Mouse (Mus musculus) hindbrain, embryonic 16.5 days (tissue): ENCODE data around the gene Bok. TPM values are rescaled to one million over a fixed set of nuclear protein-coding genes. Genes with fewer than 3 reads are reported as not detected.
A peak's percentile ranks its signal among the peaks of the same experiment; 100 is the strongest.

Experiments used
- ATAC-seq: fragments of 200-750 bp; cut with Nextera tagmentation; 2 replicates; pipeline ENCODE4 v1.8.0; 2017; ENCODE audit warnings: moderate TSS enrichment, moderate library complexity
- H3K27ac ChIP-seq: fragments of 300-500 bp; sonication (generic); 2 replicates; pipeline ENCODE4 v1.5.1; 2014; ENCODE audit warnings: low read depth, mild to moderate bottlenecking, control low read depth, low read length, moderate library complexity
- H3K27me3 ChIP-seq: fragments of 300-500 bp; sonication (generic); replicated peaks from 2 replicates; pipeline ENCODE4 v1.6.1; 2014; ENCODE audit warnings: low read length; ENCODE audit not compliant: control insufficient read depth, insufficient read depth
- H3K36me3 ChIP-seq: fragments of 300-500 bp; sonication (generic); 2 replicates; pipeline ENCODE4 v1.6.1; 2014; ENCODE audit warnings: mild to moderate bottlenecking, low read length, moderate library complexity, mixed read lengths; ENCODE audit not compliant: control insufficient read depth, insufficient read depth
- H3K4me1 ChIP-seq: fragments of 300-500 bp; sonication (generic); 2 replicates; pipeline ENCODE4 v1.6.1; 2014; ENCODE audit warnings: low read depth, low read length; ENCODE audit not compliant: control insufficient read depth, insufficient read depth
- H3K4me2 ChIP-seq: fragments of 300-500 bp; sonication (generic); 2 replicates; pipeline ENCODE4 v1.6.1; 2014; ENCODE audit warnings: mild to moderate bottlenecking, low read length, control low read depth, moderate library complexity
- H3K4me3 ChIP-seq: fragments of 300-500 bp; sonication (generic); 2 replicates; pipeline ENCODE4 v1.5.1; 2014; ENCODE audit warnings: mild to moderate bottlenecking, low read length, control low read depth, moderate library complexity
- H3K9ac ChIP-seq: fragments of 300-500 bp; sonication (generic); 2 replicates; pipeline ENCODE4 v1.6.1; 2014; ENCODE audit warnings: low read depth, mild to moderate bottlenecking, control low read depth, low read length, moderate library complexity
- H3K9me3 ChIP-seq: fragments of 300-500 bp; sonication (generic); 2 replicates; pipeline ENCODE4 v1.6.1; 2014; ENCODE audit warnings: mild to moderate bottlenecking, low read length, moderate library complexity; ENCODE audit not compliant: control insufficient read depth
- WGBS: fragments of 180-500 bp; shearing (Covaris S2); extraction: QIAGEN DNeasy Blood & Tissue Kit; methylation state at CpG from one replicate; pipeline ENCODE4 v1.1.7; 2014; 5-methylcytosine and 5-hydroxymethylcytosine counted together
- polyA plus RNA-seq: library from polyadenylated mRNA; unstranded; fragments of >200 nt; fragmentation: Nextera tagmentation; extraction: Ambion mirVana; gene quantifications from 2 replicates; pipeline ENCODE4 v1.2.1, GENCODE M21; 2015

The Bok gene
- polyA plus RNA-seq = 102 and 109 TPM in 2 replicates

DNA sequence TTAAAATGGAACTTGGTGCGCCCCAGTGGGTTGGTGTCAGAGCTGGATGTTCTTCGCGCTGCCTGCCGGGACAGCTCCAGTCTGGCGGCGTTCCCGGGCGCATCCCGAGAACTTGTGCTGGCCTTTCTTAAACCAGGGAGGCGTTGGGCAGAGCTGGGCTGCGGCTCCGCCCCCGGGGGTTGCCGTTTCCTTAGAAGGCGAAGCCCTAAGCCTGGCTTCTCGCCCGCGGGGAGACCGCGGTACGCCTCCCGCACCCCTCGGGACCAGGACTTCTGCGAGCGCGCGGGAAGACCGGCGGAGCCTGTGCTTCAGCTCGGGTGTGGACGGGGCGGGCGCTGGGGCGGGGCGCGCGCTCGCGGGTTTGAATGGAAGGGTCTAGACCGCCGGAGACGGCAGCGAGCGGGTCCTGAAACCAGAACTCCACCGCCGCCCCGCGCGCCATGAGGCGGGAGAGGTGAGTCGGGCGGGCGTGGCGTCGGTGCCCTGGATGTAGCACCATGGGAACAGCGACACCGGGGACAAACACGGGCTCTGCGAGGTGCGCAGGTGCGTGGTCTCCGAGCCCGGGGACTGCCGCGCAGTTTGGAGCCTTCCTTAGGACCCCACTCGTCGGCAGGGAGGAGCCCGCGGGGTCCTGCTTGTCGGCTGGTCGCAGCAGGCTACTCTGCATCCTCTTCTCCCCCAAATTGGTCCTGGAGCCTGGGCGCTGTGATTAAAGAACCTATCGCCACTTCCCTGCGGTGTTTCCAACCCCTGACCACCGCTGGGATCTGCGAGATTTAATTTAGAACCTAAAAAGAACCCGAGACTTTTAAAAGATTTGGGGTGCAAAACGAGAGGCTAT lies at the start of gene Bok:
Gene Bok, plus strand, starts transcription at position 260 of the 844 bp plus-strand sequence.
- H3K27ac ChIP-seq = peak within 1 kb of the TSS; percentile 57
- ATAC-seq = peak; percentile 70
- WGBS = under 1% methylated on average over 76 of the region's 78 CpGs
- H3K9me3 ChIP-seq = no peaks in the 10 kb centered on the region
- H3K4me1 ChIP-seq = peaks cover 11% of the 10 kb centered on the region
- H3K27me3 ChIP-seq = no peaks in the 10 kb centered on the region
- peak within 1 kb of the TSS; percentile 84 for H3K9ac ChIP-seq
- peak within 1 kb of the TSS; percentile 85 for H3K4me2 ChIP-seq
- H3K4me3 ChIP-seq = peak within 1 kb of the TSS; percentile 59
- H3K36me3 ChIP-seq = no peaks in the 10 kb centered on the region

GRCm38 (mm10) chr1:93636211-93636897 lies 49.1 kb upstream of the Bok start:
- peak overlapping the region; percentile 65 for H3K9ac ChIP-seq
- H3K4me2 ChIP-seq = peak overlapping the region; percentile 71
- H3K4me1 ChIP-seq = peaks cover 17% of the 10 kb centered on the region
- peak overlapping the region; percentile 80 for H3K27ac ChIP-seq
- peak overlapping the region; percentile 65 for H3K4me3 ChIP-seq
- H3K27me3 ChIP-seq = no peaks in the 10 kb centered on the region
- no peaks in the 10 kb centered on the region for H3K36me3 ChIP-seq
- ATAC-seq = peak; percentile 27
- H3K9me3 ChIP-seq = no peaks in the 10 kb centered on the region
- WGBS = 29% methylated on average over 7 of the region's 7 CpGs

DNA sequence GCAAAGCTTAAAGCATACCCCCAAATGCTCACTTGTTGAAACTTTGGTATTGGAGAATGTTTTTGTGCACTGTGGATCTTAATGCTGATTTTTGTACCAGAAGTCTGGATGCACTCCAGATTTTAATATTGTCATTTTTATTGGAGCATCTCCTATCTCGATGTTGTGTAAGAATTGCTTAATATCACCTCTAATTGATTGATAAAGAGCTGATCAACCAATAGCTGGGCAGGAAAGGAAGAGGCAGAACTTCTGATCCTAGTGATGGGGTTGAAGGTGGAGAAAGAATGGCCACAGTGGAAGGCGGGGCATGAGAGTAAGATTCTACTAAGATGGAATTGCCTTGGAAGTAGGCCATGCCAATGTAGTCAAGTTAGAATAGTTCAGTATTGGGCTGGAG lies 43.5 kb upstream of the Bok start:
- no peak overlapping the region for H3K9ac ChIP-seq
- no peaks in the 10 kb centered on the region for H3K36me3 ChIP-seq
- no peaks in the 10 kb centered on the region for H3K4me1 ChIP-seq
- H3K4me3 ChIP-seq = no peak overlapping the region
- no peaks in the 10 kb centered on the region for H3K9me3 ChIP-seq
- no peak overlapping the region for H3K4me2 ChIP-seq
- 89% methylated on average over 2 of the region's 2 CpGs for WGBS
- H3K27me3 ChIP-seq = no peaks in the 10 kb centered on the region
- no peak overlapping the region for H3K27ac ChIP-seq
- no peak for ATAC-seq

DNA sequence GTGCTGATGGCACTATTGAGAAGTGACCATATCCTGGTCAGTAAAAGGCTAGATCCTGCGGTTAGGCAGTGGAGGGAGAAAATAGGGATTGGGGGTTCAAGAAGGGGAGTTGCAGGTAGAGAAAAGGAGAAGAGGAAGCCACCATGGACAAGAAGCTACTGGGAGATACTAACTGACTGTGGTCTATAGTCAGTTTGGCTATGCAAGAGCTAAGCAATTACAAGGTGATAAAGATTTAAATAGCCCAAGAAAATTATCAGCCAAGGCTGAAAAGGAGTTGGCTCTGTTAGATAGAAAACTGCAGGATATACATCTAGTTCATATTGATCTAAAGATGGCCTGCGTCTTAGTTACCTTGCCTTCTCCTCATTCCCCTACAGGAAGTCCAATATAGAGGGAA lies 42.8 kb upstream of the Bok start:
- 91% methylated on average over 2 of the region's 2 CpGs for WGBS
- H3K27ac ChIP-seq = no peak overlapping the region
- no peak overlapping the region for H3K9ac ChIP-seq
- H3K4me1 ChIP-seq = no peaks in the 10 kb centered on the region
- H3K4me2 ChIP-seq = no peak overlapping the region
- no peaks in the 10 kb centered on the region for H3K36me3 ChIP-seq
- H3K4me3 ChIP-seq = no peak overlapping the region
- H3K9me3 ChIP-seq = no peaks in the 10 kb centered on the region
- no peak for ATAC-seq
- H3K27me3 ChIP-seq = no peaks in the 10 kb centered on the region

GRCm38 (mm10) chr1:93649604-93650172 lies 35.8 kb upstream of the Bok start:
- Histone ChIP-seq H3K9ac (no peak overlapping the region), H3K4me3 (no peak overlapping the region), H3K4me1 (no peaks in the 10 kb centered on the region), H3K9me3 (no peaks in the 10 kb centered on the region), H3K27ac (no peak overlapping the region), H3K27me3 (no peaks in the 10 kb centered on the region), H3K4me2 (no peak overlapping the region), H3K36me3 (no peaks in the 10 kb centered on the region)
- no peak for ATAC-seq
- WGBS = 78% methylated on average over 5 of the region's 5 CpGs

GRCm38 (mm10) chr1:93654275-93654674 lies 31.2 kb upstream of the Bok start:
- Histone ChIP-seq H3K27ac (no peak overlapping the region), H3K4me2 (no peak overlapping the region), H3K9ac (no peak overlapping the region), H3K36me3 (no peaks in the 10 kb centered on the region), H3K27me3 (no peaks in the 10 kb centered on the region), H3K4me1 (no peaks in the 10 kb centered on the region), H3K9me3 (no peaks in the 10 kb centered on the region), H3K4me3 (no peak overlapping the region)
- 67% methylated on average over 2 of the region's 2 CpGs for WGBS
- ATAC-seq = no peak

DNA sequence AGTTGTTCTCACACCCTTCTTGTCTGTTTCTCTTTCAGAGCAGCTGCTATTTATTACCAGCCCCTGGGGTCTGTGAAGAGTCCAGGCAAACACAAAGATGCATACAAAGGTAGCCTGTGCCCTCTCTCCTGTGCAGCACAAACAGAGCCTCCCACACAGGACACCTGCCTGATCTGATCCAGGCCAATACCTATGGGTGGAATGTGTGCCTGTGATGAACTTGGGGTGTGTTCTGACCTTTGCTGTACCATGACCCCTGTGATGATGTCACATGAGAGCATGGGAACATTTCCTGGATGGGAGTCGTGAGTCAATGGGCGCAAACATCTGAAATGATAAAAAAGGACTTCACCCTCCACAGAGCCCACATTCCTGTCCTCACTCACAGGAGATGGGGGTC lies 30.7 kb upstream of the Bok start:
- H3K9ac ChIP-seq = no peak overlapping the region
- no peaks in the 10 kb centered on the region for H3K36me3 ChIP-seq
- H3K4me3 ChIP-seq = no peak overlapping the region
- H3K4me1 ChIP-seq = no peaks in the 10 kb centered on the region
- H3K27me3 ChIP-seq = no peaks in the 10 kb centered on the region
- ATAC-seq = no peak
- no peaks in the 10 kb centered on the region for H3K9me3 ChIP-seq
- WGBS = 87% methylated on average over 2 of the region's 2 CpGs
- H3K27ac ChIP-seq = no peak overlapping the region
- no peak overlapping the region for H3K4me2 ChIP-seq

DNA sequence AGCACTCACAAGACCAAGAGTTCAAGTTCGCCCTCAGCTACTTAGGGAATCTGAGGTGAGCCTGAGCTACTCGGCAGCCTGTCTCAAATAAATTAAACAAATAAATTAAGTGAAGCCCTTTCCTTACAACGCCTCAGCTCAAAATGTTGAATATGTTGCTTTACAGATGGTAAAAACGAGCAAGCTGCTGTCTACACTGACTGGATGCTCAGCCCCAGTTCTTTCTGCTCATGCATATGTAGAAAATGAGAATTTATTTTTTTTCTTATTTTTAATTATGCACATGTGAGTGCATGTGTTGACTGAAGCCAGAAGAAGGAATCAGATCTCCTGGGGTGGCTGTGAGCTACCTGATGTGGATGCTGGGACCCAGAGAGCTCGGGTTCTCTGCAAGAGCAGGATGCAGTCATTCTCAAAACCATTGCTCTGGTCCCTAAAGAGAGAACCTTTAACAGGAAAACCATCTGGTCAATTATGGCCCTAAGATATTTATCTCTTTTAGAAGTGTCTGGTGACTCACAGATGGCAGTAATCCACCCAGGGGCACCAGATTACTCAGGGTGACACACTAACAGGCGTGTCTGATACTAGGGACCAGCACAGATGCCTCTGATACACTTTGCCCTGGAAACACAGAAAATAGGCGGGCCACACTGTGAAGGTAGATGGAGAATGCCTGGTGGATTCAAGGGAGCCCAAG lies 29.0 kb upstream of the Bok start:
- Histone ChIP-seq H3K4me1 (no peaks in the 10 kb centered on the region), H3K9me3 (no peaks in the 10 kb centered on the region), H3K27me3 (no peaks in the 10 kb centered on the region), H3K36me3 (no peaks in the 10 kb centered on the region), H3K9ac (no peak overlapping the region), H3K4me3 (no peak overlapping the region), H3K27ac (no peak overlapping the region), H3K4me2 (no peak overlapping the region)
- 75% methylated on average over 7 of the region's 7 CpGs for WGBS
- ATAC-seq = no peak

DNA sequence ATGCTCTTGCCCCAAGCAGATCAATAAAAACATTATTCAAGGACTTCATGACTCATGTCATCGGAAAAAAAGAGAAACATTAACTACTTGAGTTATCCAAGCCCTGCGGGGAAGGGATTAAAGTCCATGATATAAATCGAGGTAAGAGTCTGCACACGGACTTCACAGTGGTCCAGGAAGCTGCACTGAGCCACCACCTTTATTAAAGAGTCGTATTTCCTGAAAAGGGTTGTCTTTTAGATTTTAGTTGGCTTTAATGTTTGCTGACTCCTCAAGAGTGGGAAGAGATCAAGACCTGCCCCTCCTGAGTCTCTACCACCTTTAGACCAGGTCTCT lies 28.5 kb upstream of the Bok start:
- H3K4me2 ChIP-seq = no peak overlapping the region
- H3K27me3 ChIP-seq = no peaks in the 10 kb centered on the region
- H3K4me1 ChIP-seq = no peaks in the 10 kb centered on the region
- H3K9ac ChIP-seq = no peak overlapping the region
- no peaks in the 10 kb centered on the region for H3K36me3 ChIP-seq
- no peak for ATAC-seq
- H3K4me3 ChIP-seq = no peak overlapping the region
- WGBS = 88% methylated on average over 5 of the region's 5 CpGs
- H3K9me3 ChIP-seq = no peaks in the 10 kb centered on the region
- H3K27ac ChIP-seq = no peak overlapping the region
